ENCODE assay signal across 21 mouse cellular contexts in the genomic region with DNA sequence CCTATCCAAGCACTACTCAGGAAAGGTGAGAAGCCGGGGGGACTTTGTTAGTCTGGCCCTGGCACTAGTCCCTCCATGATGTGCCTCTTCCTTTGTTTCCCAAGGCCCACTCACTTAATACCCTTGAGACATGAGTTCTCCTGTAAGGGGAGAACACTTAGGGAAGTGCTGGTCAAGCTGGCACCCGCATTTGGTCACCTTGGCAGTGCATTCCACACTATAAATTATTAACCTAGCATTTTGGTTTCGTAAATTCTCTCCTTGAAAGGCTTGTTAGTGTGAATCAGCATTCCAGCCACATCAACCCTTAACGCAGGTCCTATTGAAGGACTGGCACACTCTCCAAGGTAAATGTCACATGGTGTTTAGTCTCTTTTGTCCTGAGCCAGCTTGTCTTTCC. TPM values are rescaled to one million over a fixed set of nuclear protein-coding genes. Genes with fewer than 3 reads are reported as not detected.
DNase-seq lines count a peak whose midpoint lies in the region; ATAC-seq and TF ChIP-seq lines count a peak whose summit lies in the region.
"Had no signal": no experiment of that assay in that cellular context is flagged by ENCODE, and none has a peak within 500 bp of the region (broad histone marks: within the 10 kb centered on the region; RNA-seq: fewer than 3 reads in every experiment).

No protein-coding gene starts in this region.

- no peak for ATAC-seq in megakaryocyte, adult 5-6 weeks (ENCODE audit: poor library complexity, severe bottlenecking)
- ATAC-seq: forebrain, postnatal 0 days; intestine, postnatal 0 days; liver, embryonic 12.5 days; midbrain, embryonic 16.5 days had no signal

- DNase-seq in liver, adult 2 months (ENCODE audit: extremely low read depth, low read depth, low spot score) = peak; percentile 99
- DNase-seq in liver = no peak
- peak; percentile 87 for DNase-seq in kidney, adult 9 months
- peak; percentile 49 to 64 for DNase-seq in kidney, postnatal 25 days
- DNase-seq in urinary bladder, postnatal 10 days (ENCODE audit: low spot score) = no peak
- no peak for DNase-seq in retina, postnatal 1 day
- DNase-seq: adrenal gland, postnatal 14 days; cerebellum, adult 11 months; cerebellum, postnatal 25 days; forebrain, postnatal 0 days; heart, postnatal 4 days; left cerebral cortex, postnatal 4 days; right cerebral cortex, postnatal 25 days; thymus, adult 2 months had no signal

- TF ChIP-seq CTCF in liver, adult 2 months (IDR thresholded peaks at IDR 0.05; ENCODE audit: low read depth, low read length) = no peak

- no peak overlapping the region for H3K9ac ChIP-seq in liver, adult 2 months (ENCODE audit: low read depth, low read length)
- H3K9ac ChIP-seq: embryonic facial prominence, embryonic 15.5 days; forebrain, postnatal 0 days; hindbrain, embryonic 15.5 days; liver, embryonic 12.5 days; lung, embryonic 15.5 days had no signal

- H3K4me3 ChIP-seq in liver, adult 2 months (ENCODE audit: insufficient read depth, low read depth, low read length) = no peak overlapping the region
- H3K4me3 ChIP-seq: embryonic facial prominence, embryonic 15.5 days; hindbrain, embryonic 15.5 days; liver, embryonic 12.5 days; lung, embryonic 15.5 days had no signal

- H3K27me3 ChIP-seq in liver, adult 2 months (ENCODE audit: control insufficient read depth, insufficient read depth, low read length) = no peaks in the 10 kb centered on the region
- H3K27me3 ChIP-seq: embryonic facial prominence, embryonic 15.5 days; hindbrain, embryonic 15.5 days; liver, embryonic 12.5 days; lung, embryonic 15.5 days had no signal

- no peaks in the 10 kb centered on the region for H3K36me3 ChIP-seq in liver, adult 2 months (ENCODE audit: control insufficient read depth, insufficient read depth, low read length)
- H3K36me3 ChIP-seq: embryonic facial prominence, embryonic 15.5 days; hindbrain, embryonic 15.5 days; liver, embryonic 12.5 days; lung, embryonic 15.5 days had no signal

- peak overlapping the region; percentile 47 for H3K27ac ChIP-seq in liver, adult 2 months (replicated peaks; ENCODE audit: insufficient read depth, low read depth, low read length)
- H3K27ac ChIP-seq: embryonic facial prominence, embryonic 15.5 days; hindbrain, embryonic 15.5 days; liver, embryonic 12.5 days; lung, embryonic 15.5 days had no signal

- no peak for TF ChIP-seq POLR2A in liver, adult 2 months (IDR thresholded peaks at IDR 0.05; ENCODE audit: extremely low read depth, insufficient read depth, low read length)

- H3K4me1 ChIP-seq in liver, adult 2 months (ENCODE audit: control insufficient read depth, insufficient read depth, low read length) = peaks cover 8% of the 10 kb centered on the region
- H3K4me1 ChIP-seq: embryonic facial prominence, embryonic 15.5 days; hindbrain, embryonic 15.5 days; liver, embryonic 12.5 days had no signal

- H3K79me2 ChIP-seq in liver, adult 2 months (ENCODE audit: control insufficient read depth, insufficient read depth, low read length) = no peaks in the 10 kb centered on the region

- 35% methylated on average over 4 of the region's 4 CpGs for WGBS in liver, adult 2 months

RNA-seq across cellular contexts. Expression of a gene that starts 35.9 kb away (rescaled TPM):
- 115 and 122 TPM in 2 replicates for total RNA-seq in liver, adult 2 months (2014; rRNA removed)
- 71.1 and 85.8 TPM in 2 replicates for polyA plus RNA-seq in liver, adult 2 months (2012; rRNA removed)
- total RNA-seq in megakaryocyte, adult 5-6 weeks (2015) = 218 and 259 TPM in 2 replicates
- 211 and 252 TPM in 2 replicates for total RNA-seq in megakaryocyte, adult 5-6 weeks (2017)

Comparison
In these comparisons a context has a peak if more than half of its experiments do, and no peak if none do; other contexts are left out.
1. DNase-seq: peak in liver, adult 2 months (single experiment), kidney, adult 9 months (single experiment) and kidney, postnatal 25 days (2 of 2); none in liver (single experiment), urinary bladder, postnatal 10 days (single experiment) and retina, postnatal 1 day (single experiment).